Mouse (Mus musculus): ENCODE data around the gene Gm1140. TPM values are rescaled to one million over a fixed set of nuclear protein-coding genes. Genes with fewer than 3 reads are reported as not detected.
"Not testable (repeated sequence)": the region's sequence is repeated elsewhere in the genome, so short reads cannot be mapped to it uniquely, and the experiment has no call there.

The Gm1140 gene
- polyA plus RNA-seq (2015; fragmentation: Nextera tagmentation; extraction: Ambion mirVana) = not detected in 2 replicates

- WGBS = 81% methylated on average over 5 of the region's 11 CpGs
Observed at GRCm38 (mm10) chrX:67693462-67693861, at the start of gene Gm1140. Gene Gm1140, minus strand, starts transcription at chrX:67693562.

GRCm38 (mm10) chrX:67695398-67695797 is 2.0 kb upstream of the Gm1140 start, which contains the start of gene Gm14692:
Gene Gm14692, plus strand, starts transcription at chrX:67695698.
- H3K4me2 ChIP-seq = not testable (repeated sequence)

More at GRCm38 (mm10) chrX:67693462-67693861, at the start of gene Gm1140:
- H3K27ac ChIP-seq (replicated peaks); H3K4me1 ChIP-seq; H3K36me3 ChIP-seq; H3K4me3 ChIP-seq; H3K4me2 ChIP-seq; H3K9me3 ChIP-seq; H3K27me3 ChIP-seq (replicated peaks); ATAC-seq (ENCODE audit: extremely low read depth, insufficient number of reproducible peaks, low FRiP score, low TSS enrichment); H3K9ac ChIP-seq: not testable (repeated sequence)

More at GRCm38 (mm10) chrX:67695398-67695797, 2.0 kb upstream of the Gm1140 start, which contains the start of gene Gm14692:
- H3K36me3 ChIP-seq; H3K9me3 ChIP-seq; ATAC-seq (ENCODE audit: extremely low read depth, insufficient number of reproducible peaks, low FRiP score, low TSS enrichment); H3K4me1 ChIP-seq; H3K9ac ChIP-seq; H3K27ac ChIP-seq (replicated peaks); H3K4me3 ChIP-seq; H3K27me3 ChIP-seq (replicated peaks): not testable (repeated sequence)
- WGBS = 71% methylated on average over 4 of the region's 10 CpGs

Other genes with a start within 250 kb of the Gm1140 start
- gene Gm14692, start 2.1 kb upstream of the Gm1140 start, polyA plus RNA-seq (2015; fragmentation: Nextera tagmentation; extraction: Ambion mirVana) = not detected in 2 replicates
- gene 4933436I01Rik, start 227.9 kb upstream of the Gm1140 start, polyA plus RNA-seq (2015; fragmentation: Nextera tagmentation; extraction: Ambion mirVana) = not detected in 2 replicates

Data from heart, embryonic 13.5 days (tissue).